Mouse (Mus musculus): ENCODE measurements around the gene Psen2. TPM values are rescaled to one million over a fixed set of nuclear protein-coding genes. Genes with fewer than 3 reads are reported as not detected.

Gene Psen2
- total RNA-seq, 1 experiment: 13.6 TPM

GRCm38 (mm10) chr1:180282581-180282980 lies 19.3 kb upstream of the Psen2 start:
- TF ChIP-seq ZNF384 (IDR thresholded peaks at IDR 0.05; ENCODE audit: low read depth, low read length): no peak
- no peak for TF ChIP-seq CHD2 (IDR thresholded peaks at IDR 0.05; ENCODE audit: low read depth, low read length)
- TF ChIP-seq HCFC1 (IDR thresholded peaks at IDR 0.05; ENCODE audit: borderline replicate concordance, insufficient read depth, low read length): no peak
- no peak for TF ChIP-seq MAFK (IDR thresholded peaks at IDR 0.05; ENCODE audit: insufficient read depth, low read depth, low read length)
- no peak for TF ChIP-seq ZC3H11A (IDR thresholded peaks at IDR 0.05; ENCODE audit: borderline replicate concordance, low read depth, low read length)
- H3K27ac ChIP-seq (ENCODE audit: insufficient read depth, low read depth, low read length, poor library complexity, severe bottlenecking): no peak overlapping the region

GRCm38 (mm10) chr1:180279648-180280047 lies 16.4 kb upstream of the Psen2 start:
- TF ChIP-seq ZC3H11A (IDR thresholded peaks at IDR 0.05; ENCODE audit: borderline replicate concordance, low read depth, low read length) (no peak), HCFC1 (IDR thresholded peaks at IDR 0.05; ENCODE audit: borderline replicate concordance, insufficient read depth, low read length) (no peak), CHD2 (IDR thresholded peaks at IDR 0.05; ENCODE audit: low read depth, low read length) (no peak), ZNF384 (IDR thresholded peaks at IDR 0.05; ENCODE audit: low read depth, low read length) (no peak), MAFK (IDR thresholded peaks at IDR 0.05; ENCODE audit: insufficient read depth, low read depth, low read length) (no peak)
- Histone ChIP-seq H3K9me3 (ENCODE audit: control insufficient read depth, insufficient read depth, low read depth, low read length) (no peaks in the 10 kb centered on the region), H3K36me3 (ENCODE audit: control insufficient read depth, insufficient read depth, low read length, poor library complexity, severe bottlenecking) (no peaks in the 10 kb centered on the region), H3K9ac (ENCODE audit: insufficient read depth, low read depth, low read length, poor library complexity, severe bottlenecking) (no peak overlapping the region), H3K4me3 (ENCODE audit: insufficient read depth in 1 of 2, low read depth in 1 of 2, low read length in 2 of 2, poor library complexity in 1 of 2, severe bottlenecking in 1 of 2) (no peak overlapping the region), H3K27ac (ENCODE audit: insufficient read depth, low read depth, low read length, poor library complexity, severe bottlenecking) (no peak overlapping the region), H3K4me1 (ENCODE audit: control insufficient read depth in 2 of 2, insufficient read depth in 2 of 2, low read length in 2 of 2, poor library complexity in 1 of 2) (peaks cover 0 to 8% of the 10 kb centered on the region in 2 experiments; a peak in 2 of 4 replicates)
- in situ Hi-C loops (cut with MboI; ENCODE audit: low sequenced_read_pairs in 2 of 2, unreplicated experiment in 2 of 2): loop anchor here in 1 of 2 experiments (10.0 kb wide), 2 partner anchors 125 to 145 kb away; no protein-coding TSS in a partner anchor
- peak; percentile 46 for DNase-seq (ENCODE audit: low read depth, low spot score)

More at GRCm38 (mm10) chr1:180282581-180282980, 19.3 kb upstream of the Psen2 start:
- DNase-seq (ENCODE audit: low read depth, low spot score): no peak
- in situ Hi-C loops (cut with MboI; ENCODE audit: low sequenced_read_pairs in 2 of 2, unreplicated experiment in 2 of 2): loop anchor here in 1 of 2 experiments (10.0 kb wide), 1 partner anchor 122 kb away; no protein-coding TSS in a partner anchor
- H3K4me1 ChIP-seq (ENCODE audit: control insufficient read depth in 2 of 2, insufficient read depth in 2 of 2, low read length in 2 of 2, poor library complexity in 1 of 2): peaks cover 0 to 13% of the 10 kb centered on the region in 2 experiments; a peak in 2 of 4 replicates
- no peak overlapping the region for H3K4me3 ChIP-seq (ENCODE audit: insufficient read depth in 1 of 2, low read depth in 1 of 2, low read length in 2 of 2, poor library complexity in 1 of 2, severe bottlenecking in 1 of 2)
- H3K9ac ChIP-seq (ENCODE audit: insufficient read depth, low read depth, low read length, poor library complexity, severe bottlenecking): no peak overlapping the region
- H3K36me3 ChIP-seq (ENCODE audit: control insufficient read depth, insufficient read depth, low read length, poor library complexity, severe bottlenecking): no peaks in the 10 kb centered on the region
- H3K9me3 ChIP-seq (ENCODE audit: control insufficient read depth, insufficient read depth, low read depth, low read length): no peaks in the 10 kb centered on the region

- no peak for TF ChIP-seq HCFC1 (IDR thresholded peaks at IDR 0.05; ENCODE audit: borderline replicate concordance, insufficient read depth, low read length)
- Histone ChIP-seq H3K4me3 (ENCODE audit: insufficient read depth in 1 of 2, low read depth in 1 of 2, low read length in 2 of 2, poor library complexity in 1 of 2, severe bottlenecking in 1 of 2) (no peak overlapping the region), H3K36me3 (ENCODE audit: control insufficient read depth, insufficient read depth, low read length, poor library complexity, severe bottlenecking) (no peaks in the 10 kb centered on the region), H3K27ac (ENCODE audit: insufficient read depth, low read depth, low read length, poor library complexity, severe bottlenecking) (no peak overlapping the region), H3K9me3 (ENCODE audit: control insufficient read depth, insufficient read depth, low read depth, low read length) (no peaks in the 10 kb centered on the region), H3K4me1 (ENCODE audit: control insufficient read depth in 2 of 2, insufficient read depth in 2 of 2, low read length in 2 of 2, poor library complexity in 1 of 2) (no peaks in the 10 kb centered on the region; a peak in 2 of 4 replicates), H3K9ac (ENCODE audit: insufficient read depth, low read depth, low read length, poor library complexity, severe bottlenecking) (no peak overlapping the region)
- in situ Hi-C loops (cut with MboI; ENCODE audit: low sequenced_read_pairs in 2 of 2, unreplicated experiment in 2 of 2): loop anchor here in 1 of 2 experiments (10.0 kb wide), 1 partner anchor 147 kb away; no protein-coding TSS in a partner anchor
- no peak for DNase-seq (ENCODE audit: low read depth, low spot score)
These were observed 14.3 kb upstream of the Psen2 start for GRCm38 (mm10) chr1:180277563-180277962.

GRCm38 (mm10) chr1:180274725-180275308 lies 11.6 kb upstream of the Psen2 start:
- H3K36me3 ChIP-seq (ENCODE audit: control insufficient read depth, insufficient read depth, low read length, poor library complexity, severe bottlenecking): no peaks in the 10 kb centered on the region
- in situ Hi-C loops (cut with MboI; ENCODE audit: low sequenced_read_pairs in 2 of 2, unreplicated experiment in 2 of 2): loop anchor here (5.0 to 10.0 kb wide), 2 partner anchors 132 to 150 kb away; no protein-coding TSS in a partner anchor
- no peak overlapping the region for H3K27ac ChIP-seq (ENCODE audit: insufficient read depth, low read depth, low read length, poor library complexity, severe bottlenecking)
- H3K9ac ChIP-seq (ENCODE audit: insufficient read depth, low read depth, low read length, poor library complexity, severe bottlenecking): no peak overlapping the region
- H3K9me3 ChIP-seq (ENCODE audit: control insufficient read depth, insufficient read depth, low read depth, low read length): no peaks in the 10 kb centered on the region
- TF ChIP-seq MAFK (IDR thresholded peaks at IDR 0.05; ENCODE audit: insufficient read depth, low read depth, low read length): no peak
- no peak for TF ChIP-seq ZNF384 (IDR thresholded peaks at IDR 0.05; ENCODE audit: low read depth, low read length)
- no peak for TF ChIP-seq HCFC1 (IDR thresholded peaks at IDR 0.05; ENCODE audit: borderline replicate concordance, insufficient read depth, low read length)
- no peak for TF ChIP-seq ZC3H11A (IDR thresholded peaks at IDR 0.05; ENCODE audit: borderline replicate concordance, low read depth, low read length)
- no peak for TF ChIP-seq CHD2 (IDR thresholded peaks at IDR 0.05; ENCODE audit: low read depth, low read length)
- no peak overlapping the region for H3K4me3 ChIP-seq (ENCODE audit: insufficient read depth in 1 of 2, low read depth in 1 of 2, low read length in 2 of 2, poor library complexity in 1 of 2, severe bottlenecking in 1 of 2)
- DNase-seq (ENCODE audit: low read depth, low spot score): no peak
- H3K4me1 ChIP-seq (ENCODE audit: control insufficient read depth in 2 of 2, insufficient read depth in 2 of 2, low read length in 2 of 2, poor library complexity in 1 of 2): no peaks in the 10 kb centered on the region; a peak in 1 of 4 replicates

All from ES-E14 (cell line).